Mouse (Mus musculus) activated CD4-positive, CD25-positive, alpha-beta regulatory T cell, adult 4 months (primary cell): ENCODE measurements around the gene R3hcc1l. TPM values are rescaled to one million over a fixed set of nuclear protein-coding genes. Genes with fewer than 3 reads are reported as not detected.

Source experiments
- ATAC-seq: one replicate; pipeline ENCODE4 v1.8.0; 2017
- polyA plus RNA-seq, 2 experiments: library from polyadenylated mRNA; unstranded; fragments of 100-300 nt; shearing (Covaris generic); gene quantifications; one replicate each; pipeline ENCODE4 v1.2.1; 2017

The R3hcc1l gene
- polyA plus RNA-seq, 2 experiments from 2014 or later = 28.0 to 35.7 TPM

DNA sequence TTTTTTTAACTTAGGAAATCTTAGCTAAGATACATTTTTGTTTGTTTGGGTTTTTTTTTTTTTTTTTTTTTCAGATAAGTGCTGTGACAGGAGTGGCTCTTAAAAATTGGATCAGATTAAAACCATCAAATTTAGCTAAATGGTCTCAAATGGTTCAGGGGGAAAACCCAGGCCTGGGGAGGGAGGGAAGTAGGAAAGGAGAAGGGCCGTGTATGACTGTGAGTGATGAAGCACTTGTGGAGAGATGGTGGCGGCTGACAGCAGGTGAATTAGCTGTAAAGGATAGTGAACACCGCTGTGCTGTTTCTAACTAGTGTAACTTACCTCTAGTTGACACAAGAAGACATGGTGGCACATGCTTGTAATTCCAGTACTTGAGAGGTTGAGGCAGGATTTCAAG lies 40.1 kb downstream of the R3hcc1l start:
- ATAC-seq = no peak

DNA sequence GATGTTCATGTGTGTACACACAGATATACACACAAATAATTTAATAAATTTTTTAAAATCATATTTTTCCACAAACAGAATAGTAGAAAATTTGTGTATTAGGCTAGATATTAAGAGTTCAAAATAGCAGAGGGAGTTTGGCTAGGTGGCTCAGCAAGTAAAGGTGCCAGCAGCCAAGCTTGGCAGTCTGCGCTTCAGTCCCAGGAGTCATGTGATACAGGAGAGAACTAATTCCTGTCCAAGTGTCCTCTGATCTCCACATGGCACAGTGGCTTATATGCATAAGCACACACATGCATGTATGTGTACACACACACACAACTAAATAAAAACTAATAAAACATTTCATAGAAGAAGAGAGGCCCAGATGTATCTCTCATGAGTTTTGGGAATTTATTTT lies 43.4 kb downstream of the R3hcc1l start:
- no peak for ATAC-seq

DNA sequence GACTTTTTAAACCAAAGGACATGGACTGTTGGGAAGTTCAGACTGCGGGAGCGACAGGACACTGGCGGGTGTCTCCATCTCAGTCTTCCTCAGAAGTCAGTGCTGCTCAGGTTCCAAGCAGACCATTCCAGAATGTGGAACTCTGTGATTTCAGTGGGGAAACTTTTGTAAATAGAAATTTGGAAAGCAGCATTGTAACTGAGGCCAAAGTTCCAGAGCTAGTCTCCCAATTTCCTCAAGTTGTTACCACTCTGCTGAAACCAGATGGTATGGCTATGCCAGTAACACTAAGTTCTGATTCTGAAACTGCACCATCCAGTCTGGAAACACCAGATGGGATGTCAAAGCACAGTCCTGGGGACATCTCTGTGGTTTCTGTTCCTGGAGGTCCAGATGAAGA lies 44.4 kb downstream of the R3hcc1l start:
- no peak for ATAC-seq

DNA sequence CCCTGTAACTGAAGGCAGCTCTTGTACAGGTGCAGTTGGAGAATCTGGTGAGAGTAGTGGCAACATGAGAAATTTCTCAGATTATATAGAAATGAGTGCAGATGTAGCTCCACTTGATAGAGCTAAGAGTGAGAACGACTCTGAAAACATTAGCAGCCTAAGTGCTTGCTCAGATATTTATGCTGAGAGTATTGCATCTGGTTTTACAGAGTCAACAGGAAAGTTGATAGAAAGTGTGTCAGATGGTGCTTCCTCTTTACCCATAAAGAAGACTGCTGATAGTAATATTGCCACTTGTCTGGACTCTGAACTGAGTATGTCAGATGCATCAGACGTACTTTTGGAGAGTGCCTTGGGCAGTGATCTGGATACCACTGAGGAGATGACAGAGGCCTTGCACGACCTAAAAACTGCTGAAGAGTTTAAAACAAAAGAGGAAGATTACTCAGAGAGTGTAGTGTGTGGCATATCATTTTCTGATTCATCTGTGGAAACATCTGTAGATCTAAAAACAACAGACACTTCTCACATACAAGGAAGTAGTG lies 45.2 kb downstream of the R3hcc1l start:
- ATAC-seq = no peak

DNA sequence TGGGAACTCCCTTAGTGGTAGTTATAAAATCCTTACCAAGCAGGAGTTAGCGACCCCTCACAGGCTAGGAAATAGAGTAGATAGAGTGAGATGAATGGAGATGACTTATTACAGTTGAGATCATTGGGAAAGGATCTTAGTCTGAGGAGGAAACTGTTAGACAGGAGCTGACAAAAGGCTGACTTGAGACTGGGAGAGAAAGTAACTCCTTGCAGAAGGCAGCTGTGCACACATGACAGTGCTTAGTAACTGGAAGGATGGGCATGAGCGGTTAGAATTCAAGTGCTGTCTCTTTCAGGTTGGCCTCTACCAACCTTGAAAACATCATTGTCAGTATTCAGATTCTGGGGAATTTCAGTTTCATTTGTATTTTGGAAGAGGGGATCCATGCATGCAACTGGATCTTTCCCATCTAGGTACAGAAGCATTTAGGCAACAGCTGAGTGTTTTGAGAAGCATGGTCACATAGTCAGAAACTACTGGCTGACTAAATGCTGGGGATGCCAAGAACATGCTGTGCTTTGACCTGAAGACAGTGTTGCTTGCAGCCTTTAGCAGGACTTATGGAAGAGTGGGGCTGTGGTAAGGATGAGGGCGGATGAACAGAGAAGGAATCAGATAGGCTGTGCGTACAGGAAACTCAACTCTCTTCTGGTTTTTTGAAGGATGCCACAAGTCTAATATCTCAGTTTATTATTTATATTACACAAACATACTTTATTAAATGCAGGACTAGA lies 47.9 kb downstream of the R3hcc1l start:
- ATAC-seq = no peak

DNA sequence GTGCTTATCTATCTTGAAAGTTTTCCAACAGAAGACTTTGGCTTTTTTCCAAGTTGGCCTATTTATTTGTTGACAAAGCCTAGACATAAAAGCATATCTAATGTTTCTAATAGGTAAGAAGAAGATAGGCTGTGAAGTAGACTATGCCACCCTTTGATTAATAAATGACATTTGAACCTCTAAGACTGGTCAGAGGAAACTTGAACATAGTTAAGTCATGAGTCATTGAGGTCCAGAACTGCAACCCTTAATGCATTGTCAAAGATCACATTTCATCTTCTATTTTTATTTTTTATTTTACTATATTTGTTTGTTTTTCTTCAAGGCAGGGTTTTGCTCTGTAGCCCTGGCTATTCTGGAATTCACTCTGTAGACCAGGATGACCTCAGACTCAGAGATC lies 48.5 kb downstream of the R3hcc1l start:
- ATAC-seq = no peak

DNA sequence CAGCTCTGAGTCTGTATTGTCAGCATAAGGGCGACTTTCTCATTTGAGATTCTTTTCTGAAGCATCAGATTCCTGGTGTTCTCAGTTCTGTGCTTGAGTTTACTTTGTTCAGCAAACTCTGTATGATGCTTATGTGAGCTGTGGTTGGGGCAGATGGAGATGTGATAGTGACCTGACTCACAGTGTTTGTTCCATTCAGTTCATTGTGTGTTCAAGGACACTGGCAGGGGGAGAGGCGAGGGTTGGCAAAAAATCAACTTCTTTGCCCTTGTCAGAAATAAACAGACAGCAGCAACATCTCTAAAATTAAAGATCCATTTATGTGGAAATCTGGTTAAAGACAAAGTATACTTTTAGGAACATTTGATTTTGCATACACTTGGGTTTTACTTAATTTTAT lies 50.5 kb downstream of the R3hcc1l start:
- no peak for ATAC-seq

DNA sequence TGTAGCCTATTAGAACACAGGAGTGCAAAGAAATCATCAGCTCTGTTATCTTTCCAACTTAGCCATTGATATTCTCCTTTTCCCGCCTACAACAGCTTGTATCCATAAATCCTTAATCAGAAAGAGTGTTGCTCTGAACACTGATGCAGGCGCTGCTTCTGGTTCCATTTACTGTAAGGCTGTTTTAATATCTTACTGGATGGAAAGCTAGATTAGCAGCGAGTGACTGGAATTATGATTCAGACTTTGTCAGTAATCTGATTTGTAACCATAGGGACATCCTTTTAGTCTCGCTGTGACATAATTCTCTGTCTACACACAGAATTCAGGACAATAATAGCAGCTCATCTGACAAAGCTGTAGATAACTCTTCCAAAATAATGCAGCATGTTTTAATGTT lies 52.7 kb downstream of the R3hcc1l start:
- no peak for ATAC-seq

DNA sequence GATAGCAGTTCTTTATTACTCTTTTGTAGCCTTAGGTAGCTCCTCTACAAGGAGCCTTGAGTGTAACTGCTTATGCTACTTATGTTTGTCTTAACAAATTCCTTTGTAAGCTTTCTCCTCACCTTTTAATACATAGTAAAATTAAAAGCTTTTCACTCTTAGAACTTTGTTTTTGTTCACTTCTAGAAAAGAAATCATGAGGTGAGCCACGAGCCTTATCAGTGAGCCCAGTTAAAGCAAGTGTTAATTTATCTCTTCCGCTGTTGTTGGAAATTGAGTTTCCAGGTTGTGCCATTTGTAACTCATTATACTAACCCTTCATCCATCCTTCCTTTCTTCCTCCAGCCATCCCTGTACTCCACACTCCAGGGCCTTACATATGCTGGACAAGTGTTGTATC lies 56.8 kb downstream of the R3hcc1l start:
- no peak for ATAC-seq

DNA sequence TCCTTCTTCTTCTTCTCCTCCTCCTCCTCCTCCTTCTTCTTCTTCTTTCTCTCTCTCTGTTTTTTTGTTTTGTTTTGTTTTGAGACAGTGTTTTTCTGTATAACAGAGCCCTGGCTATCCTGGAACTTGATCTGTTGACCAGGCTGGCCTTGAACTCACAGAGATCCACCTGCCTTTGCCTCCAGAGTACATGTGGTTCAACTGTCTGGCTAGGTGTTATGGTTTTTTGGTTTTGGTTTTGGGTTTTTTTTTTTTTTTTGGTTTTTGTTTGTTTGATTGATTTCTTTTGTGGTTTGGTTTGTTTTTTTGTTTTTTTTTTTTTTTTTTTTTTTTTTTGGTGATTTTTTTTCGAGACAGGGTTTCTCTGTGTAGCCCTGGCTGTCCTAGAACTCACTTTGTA lies 58.3 kb downstream of the R3hcc1l start:
- no peak for ATAC-seq

DNA sequence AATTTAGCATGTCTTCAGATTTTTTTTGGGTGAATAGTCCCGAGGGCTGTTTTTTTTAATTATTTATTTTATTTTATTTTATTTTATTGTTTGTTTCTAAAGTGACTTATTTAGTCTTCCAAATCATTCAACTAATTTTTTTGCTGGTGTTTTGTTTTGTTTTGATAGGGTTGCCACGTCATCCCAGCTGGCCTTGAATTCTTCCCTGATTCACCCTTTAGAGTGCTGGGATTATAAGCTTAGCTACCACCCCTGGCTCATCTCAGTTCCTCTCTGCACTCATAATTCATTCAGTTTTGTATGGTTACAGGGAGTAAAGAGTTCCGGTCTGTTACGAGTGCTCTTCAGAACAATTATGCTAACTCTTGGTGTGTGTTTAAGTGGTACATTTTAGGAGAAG lies 60.1 kb downstream of the R3hcc1l start:
- no peak for ATAC-seq

DNA sequence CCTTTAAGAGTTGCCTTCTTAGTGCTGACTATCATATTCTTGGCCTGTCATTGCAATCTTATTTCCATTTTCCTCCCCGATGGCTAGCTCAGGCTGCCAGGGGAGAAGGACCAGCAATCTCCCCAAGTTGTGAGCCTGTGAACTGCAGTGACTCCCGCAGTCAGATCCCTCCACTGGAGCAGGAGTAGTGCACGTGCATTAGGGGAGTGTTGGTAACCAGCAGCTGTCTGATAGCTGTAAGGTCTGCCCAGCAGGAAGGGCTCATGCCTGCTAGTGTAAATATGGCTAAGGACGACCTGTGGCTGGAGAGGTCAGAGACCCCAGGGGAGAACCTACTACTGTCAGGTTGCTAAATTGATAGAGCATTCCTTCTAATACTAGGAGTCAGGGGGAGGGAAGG lies 62.1 kb downstream of the R3hcc1l start:
- no peak for ATAC-seq

DNA sequence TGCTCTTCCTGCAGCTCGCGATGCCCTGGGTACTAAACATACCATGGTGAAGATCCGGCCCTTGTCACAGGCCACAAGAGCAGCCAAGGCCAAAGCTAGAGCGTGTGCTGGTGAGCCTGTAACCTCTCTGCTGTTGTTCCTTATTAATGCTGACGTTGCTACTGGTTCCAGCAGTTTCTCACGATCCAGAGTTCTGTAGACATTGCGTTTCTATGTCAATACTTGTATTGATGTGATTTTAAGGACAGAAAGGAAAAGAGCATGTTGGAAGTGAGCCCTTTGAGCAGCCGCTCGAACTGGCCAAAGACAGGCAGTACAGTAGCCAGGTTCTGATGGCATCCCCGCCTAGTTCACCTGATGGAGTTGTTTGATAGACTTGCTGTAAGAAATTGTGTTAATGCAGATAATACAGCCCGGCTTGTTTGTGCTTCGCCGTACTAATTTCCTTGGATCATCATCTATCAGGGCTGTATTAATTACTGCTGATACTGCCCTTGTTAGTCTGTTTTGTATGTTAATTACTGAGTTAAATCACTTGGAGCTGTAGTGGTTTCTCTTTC lies 64.3 kb downstream of the R3hcc1l start:
- no peak for ATAC-seq

DNA sequence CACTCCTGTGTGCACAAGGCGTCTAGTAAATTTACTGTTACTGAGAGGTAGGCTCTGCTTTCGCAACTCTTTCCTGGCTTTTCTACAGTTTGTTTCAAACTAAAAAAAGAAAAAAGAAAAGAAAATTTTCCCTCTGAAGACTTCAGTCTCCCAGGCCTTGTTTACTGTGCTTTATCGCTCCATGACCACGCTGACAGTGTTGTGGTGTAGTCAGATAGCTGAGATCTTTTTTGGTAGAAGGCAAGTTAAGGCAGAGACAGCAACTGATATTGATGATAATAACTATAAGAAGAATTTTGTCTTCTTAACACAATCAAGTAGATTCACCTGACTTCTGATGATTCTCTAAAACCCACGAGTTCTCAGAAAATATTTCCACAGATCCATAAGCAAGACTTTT lies 65.1 kb downstream of the R3hcc1l start:
- ATAC-seq = no peak

DNA sequence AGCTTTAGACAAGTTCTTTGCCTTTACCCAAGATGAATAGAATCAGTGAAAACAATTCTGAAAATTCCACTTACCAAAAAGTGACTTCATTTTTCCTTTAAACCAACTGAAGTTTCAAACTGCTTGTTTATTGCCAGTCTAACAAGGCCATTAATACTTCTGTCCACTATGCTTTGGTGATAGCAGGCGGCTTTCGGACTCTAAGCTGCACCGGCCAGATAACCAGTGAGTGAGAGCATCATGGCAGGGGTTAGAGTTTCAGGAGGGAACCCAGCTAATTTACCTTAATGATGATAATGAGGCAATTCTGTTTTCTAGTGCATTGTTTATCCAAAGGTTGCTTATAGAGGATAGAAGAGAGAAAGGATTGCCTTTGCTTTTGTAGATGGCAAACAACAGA lies 65.6 kb downstream of the R3hcc1l start:
- no peak for ATAC-seq

DNA sequence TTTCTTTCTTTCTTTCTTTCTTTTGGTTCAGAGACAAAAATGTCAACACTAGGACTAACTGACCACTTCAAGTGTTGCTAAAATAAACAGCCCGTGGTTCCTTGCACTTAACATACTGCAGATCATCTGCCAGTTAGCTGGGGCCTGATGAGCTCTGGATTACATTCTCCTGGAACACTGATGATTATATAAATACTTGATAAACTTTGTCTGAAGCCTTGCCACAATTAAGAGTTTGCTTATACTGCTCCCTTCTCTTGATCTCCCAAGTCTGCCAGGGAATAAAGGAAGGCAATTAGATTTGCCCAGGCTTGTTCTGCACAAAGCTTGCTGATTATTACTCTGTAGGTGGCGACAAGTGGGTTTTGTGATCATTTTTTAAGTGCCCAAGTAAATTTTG lies 69.1 kb downstream of the R3hcc1l start:
- ATAC-seq = no peak

DNA sequence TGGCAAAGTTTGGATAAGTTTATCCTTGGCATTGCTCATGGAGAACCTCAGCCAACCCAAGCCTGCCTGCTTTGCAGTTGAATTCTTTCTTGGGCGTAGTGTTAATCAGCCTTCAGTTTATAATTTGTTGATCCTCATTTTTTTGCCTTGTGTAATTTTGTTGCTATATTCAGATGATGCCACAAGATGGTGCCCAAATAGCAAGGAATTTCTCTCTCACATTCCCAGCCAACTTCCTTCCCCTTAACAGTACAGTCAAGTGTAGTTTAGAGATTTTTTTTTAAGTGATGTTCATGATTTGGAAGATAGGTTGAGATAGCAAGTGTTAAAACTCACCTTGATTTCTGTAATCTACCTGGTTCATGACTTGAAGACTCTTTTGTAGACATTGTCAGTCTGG lies 70.7 kb downstream of the R3hcc1l start:
- ATAC-seq = no peak

DNA sequence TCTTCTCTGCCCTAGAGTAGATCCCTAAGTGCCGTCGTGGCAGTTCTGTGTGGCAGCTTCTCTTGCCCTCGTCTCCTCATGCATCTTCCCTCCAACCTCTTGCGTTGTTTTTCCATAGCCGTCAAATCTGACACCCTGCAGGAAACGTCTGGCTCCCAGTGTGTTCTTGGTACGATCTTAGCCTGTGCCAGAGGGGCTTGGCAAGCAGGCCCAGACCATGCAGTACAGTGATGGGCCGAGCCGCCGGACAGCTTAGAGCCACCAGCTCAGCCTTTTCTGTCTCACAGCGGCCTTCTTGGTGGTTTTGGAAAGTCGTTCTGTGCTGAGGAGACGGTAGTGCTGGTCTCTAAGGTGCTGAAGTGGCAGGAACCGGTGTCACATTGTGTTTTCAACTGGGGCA lies 73.0 kb downstream of the R3hcc1l start:
- no peak for ATAC-seq

DNA sequence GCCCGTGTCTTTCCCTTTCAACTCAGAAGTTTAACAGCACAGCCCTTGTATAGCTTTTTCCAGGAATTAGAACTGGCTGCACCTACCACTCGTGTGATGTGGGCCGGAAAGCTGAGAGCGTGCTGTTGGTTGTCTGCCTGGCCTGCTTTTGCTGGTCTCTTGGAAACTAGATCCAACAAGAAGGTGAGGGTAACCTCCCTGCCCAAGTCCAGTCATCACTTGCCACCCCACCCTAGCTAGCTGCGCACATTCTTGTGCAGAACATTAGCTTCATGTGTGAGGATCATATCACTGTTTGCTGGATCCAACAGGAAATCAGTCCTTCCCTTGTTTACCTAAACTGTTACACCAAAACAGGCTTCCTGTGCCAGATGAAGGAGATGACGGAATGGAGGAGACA lies 74.9 kb downstream of the R3hcc1l start:
- no peak for ATAC-seq

DNA sequence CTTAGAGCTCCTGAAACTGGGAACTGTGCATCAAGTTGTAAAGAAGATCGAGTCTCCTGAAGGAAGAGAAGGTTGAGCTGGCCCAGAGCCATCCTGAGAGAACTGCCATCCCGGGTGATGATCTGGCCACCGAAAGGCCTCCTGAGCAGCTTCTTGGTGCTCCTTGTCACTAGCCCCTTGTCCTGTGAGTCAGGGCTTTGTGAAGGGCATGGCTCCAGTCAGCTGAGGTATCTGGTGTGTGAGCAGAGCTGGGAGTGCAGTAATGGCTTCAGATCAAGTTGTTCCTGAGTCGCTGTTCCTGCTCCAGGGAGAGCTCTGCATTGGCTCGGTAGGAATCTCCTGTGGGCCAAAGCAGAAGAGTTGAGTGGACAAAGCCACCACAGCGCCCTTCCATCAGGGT lies 76.5 kb downstream of the R3hcc1l start:
- ATAC-seq = no peak

DNA sequence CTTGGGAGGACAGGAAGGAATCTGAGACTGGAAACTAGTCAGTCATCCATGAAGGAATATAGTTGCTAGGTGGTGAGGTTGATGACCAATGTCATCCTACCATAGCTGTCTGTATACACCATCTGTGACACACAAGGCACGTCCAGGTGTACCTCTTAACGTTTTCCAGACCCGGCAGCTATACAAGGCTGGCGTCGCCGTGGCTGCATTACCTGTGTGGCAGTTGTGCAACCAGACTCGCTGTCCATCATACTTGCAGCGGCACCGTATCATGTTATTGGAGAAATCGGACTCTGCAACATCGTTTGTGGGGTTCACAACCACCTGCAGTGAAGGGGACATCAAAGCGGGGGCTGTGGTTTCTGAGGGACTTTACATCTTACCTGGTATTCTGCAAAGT lies 78.7 kb downstream of the R3hcc1l start:
- no peak for ATAC-seq

DNA sequence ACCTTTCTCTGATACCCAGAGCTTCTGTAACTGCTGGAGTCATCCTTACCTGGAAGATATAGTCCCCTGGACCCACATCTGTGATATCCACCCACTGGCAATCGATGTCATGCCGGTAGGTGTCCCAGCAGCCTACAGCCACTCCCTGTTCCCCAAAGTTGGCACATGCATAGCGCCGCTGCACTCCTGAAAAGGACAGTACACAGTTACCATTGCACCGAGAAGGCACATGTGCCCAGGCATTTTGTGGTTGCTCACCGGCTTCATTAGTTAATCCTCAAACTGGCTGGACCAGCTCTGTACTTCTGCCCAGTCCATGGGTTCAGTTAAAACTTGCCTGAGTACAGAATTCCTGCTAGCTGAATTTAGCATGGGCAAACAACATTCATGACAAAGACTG lies 79.3 kb downstream of the R3hcc1l start:
- no peak for ATAC-seq

DNA sequence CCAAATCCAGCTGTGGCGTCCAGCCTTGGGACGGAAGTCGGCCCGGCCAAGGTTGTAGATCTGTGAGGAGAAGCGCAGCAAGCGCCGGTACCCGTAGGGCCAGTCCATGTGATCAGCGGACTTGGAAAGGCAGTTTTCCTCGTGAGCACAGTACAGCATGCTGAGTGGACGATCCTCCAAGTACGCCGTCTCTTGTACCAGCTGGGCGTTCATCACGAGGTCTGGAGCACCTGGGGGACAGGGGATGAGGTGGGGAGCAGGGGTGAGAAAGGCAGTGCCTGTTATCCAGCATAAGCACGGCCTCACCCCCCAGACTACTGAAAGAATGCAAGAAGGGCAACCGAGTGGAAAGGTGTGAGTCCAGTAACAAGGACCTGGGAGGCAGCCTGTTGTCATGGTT lies 81.3 kb downstream of the R3hcc1l start:
- ATAC-seq = no peak

DNA sequence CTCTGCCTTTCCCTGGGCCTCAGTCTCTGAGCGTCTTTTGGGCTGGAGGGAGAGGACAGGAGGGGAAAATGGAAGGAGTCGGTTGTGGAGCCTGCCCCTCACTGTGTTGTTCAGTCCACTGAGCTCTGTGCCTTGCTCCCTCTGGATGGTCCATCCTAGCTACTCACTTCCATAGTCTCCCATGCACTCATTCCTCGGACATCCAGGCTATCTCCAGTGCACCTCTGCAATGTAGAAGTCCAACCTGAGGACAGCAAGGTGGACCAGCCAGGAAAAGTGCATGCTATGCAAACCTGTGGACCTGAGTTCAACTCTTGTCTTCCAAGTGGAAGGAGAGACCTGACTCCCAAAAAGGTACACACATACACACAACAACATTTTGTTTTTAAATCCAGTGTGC lies 82.0 kb downstream of the R3hcc1l start:
- no peak for ATAC-seq

DNA sequence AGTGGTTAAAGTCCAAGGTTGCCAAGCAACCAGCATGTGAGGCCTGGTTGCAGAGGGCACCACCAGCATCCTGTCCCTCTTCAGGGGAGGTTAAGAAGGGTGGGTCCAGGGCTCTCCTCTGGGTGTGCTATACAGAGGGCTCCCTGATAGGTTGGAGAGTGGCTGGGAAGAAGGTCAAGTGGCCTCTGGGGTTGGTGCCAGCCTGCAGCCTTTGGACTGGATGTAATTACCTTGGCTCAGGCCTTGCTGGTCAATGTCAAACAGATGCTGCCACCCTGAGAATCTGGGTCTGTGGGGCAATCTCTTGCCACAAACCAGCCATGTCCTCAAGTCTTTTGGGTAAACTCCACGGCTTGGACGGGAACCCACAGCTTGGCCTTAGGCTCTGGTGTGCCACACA lies 82.9 kb downstream of the R3hcc1l start:
- no peak for ATAC-seq
